Mouse (Mus musculus) C2C12 (cell line): ENCODE measurements around the gene Trim44. TPM values are rescaled to one million over a fixed set of nuclear protein-coding genes. Genes with fewer than 3 reads are reported as not detected.

Experiments
- H3K27me3 ChIP-seq: one replicate; pipeline ENCODE4 v1.6.1; 2011; ENCODE audit not compliant: control insufficient read depth, insufficient read depth, insufficient read length
- H3K36me3 ChIP-seq: one replicate; pipeline ENCODE4 v1.6.1; 2011; ENCODE audit not compliant: control insufficient read depth, insufficient read depth
- H3K4me3 ChIP-seq: one replicate; pipeline ENCODE4 v1.5.1; 2011; ENCODE audit warnings: mild to moderate bottlenecking, control low read depth; ENCODE audit not compliant: poor library complexity, insufficient read depth, severe bottlenecking
- H3K79me2 ChIP-seq: one replicate; pipeline ENCODE4 v1.6.1; 2011; ENCODE audit not compliant: control insufficient read depth, insufficient read depth
- H3K79me3 ChIP-seq: one replicate; pipeline ENCODE4 v1.6.1; 2011; ENCODE audit warnings: low read depth, control low read depth
- H3ac ChIP-seq: one replicate; pipeline ENCODE3; 2011; ENCODE audit warnings: low read depth; ENCODE audit not compliant: control insufficient read depth, insufficient read length
- CEBPB ChIP-seq: IDR thresholded peaks from one replicate; pipeline ENCODE4 v1.6.1; 2011; ENCODE audit warnings: low read depth, mild to moderate bottlenecking, control low read depth, moderate library complexity
- CTCF ChIP-seq: IDR thresholded peaks from one replicate; pipeline ENCODE4 v1.5.1; 2011; ENCODE audit not compliant: control insufficient read depth, insufficient read depth, insufficient read length
- FOSL1 ChIP-seq: IDR thresholded peaks from one replicate; pipeline ENCODE4 v1.8.0; 2011; ENCODE audit warnings: mild to moderate bottlenecking, low read length; ENCODE audit not compliant: poor library complexity, insufficient read depth, severe bottlenecking
- MAX ChIP-seq: IDR thresholded peaks from one replicate; pipeline ENCODE4 v1.6.1; 2011; ENCODE audit warnings: mild to moderate bottlenecking, control low read depth
- MYOD1 ChIP-seq: IDR thresholded peaks from one replicate; pipeline ENCODE4 v1.6.1; 2011; ENCODE audit warnings: low read depth; ENCODE audit not compliant: control insufficient read depth, insufficient read length
- MYOG ChIP-seq: IDR thresholded peaks from one replicate; pipeline ENCODE4 v1.6.1; 2011; ENCODE audit not compliant: control insufficient read depth, insufficient read length; ENCODE audit errors: extremely low read depth
- USF1 ChIP-seq: IDR thresholded peaks from one replicate; pipeline ENCODE4 v1.6.1; 2011; ENCODE audit warnings: low read depth, mild to moderate bottlenecking, control low read depth, moderate library complexity
- polyA plus RNA-seq: library from polyadenylated mRNA; unstranded; fragments of >200 nt; fragmentation: generic; extraction: Trizol; gene quantifications from one replicate; pipeline ENCODE4 v1.2.1, GENCODE M21; 2012; ENCODE audit warnings: missing spikeins

The Trim44 gene
- polyA plus RNA-seq, 1 experiment, result 12.9 TPM

DNA sequence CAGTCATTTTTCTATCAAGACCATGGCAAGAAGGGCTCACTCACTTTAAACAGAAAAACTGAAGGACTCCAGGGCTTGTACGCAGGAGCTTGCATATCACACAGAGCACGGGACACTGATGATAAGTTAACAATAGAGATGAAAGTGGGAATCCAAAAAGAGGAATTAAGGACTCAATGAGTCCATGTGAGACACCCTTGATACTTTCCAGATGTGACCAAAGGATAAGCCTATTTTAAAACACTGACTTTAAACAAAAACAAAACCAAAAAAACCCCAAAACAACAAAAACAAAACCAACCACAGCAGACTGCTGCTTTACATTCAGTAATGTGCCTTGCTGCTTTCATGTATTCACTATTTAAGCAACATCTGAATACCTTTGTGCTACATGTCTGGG is 75.7 kb downstream of the Trim44 start:
- H3ac ChIP-seq, result no peak overlapping the region
- no peaks in the 10 kb centered on the region for H3K27me3 ChIP-seq
- H3K79me3 ChIP-seq, result no peaks in the 10 kb centered on the region
- H3K4me3 ChIP-seq, result no peak overlapping the region
- no peak for TF ChIP-seq USF1
- no peak for TF ChIP-seq MYOD1
- no peak for TF ChIP-seq MAX
- no peak for TF ChIP-seq CTCF
- H3K36me3 ChIP-seq, result no peaks in the 10 kb centered on the region
- H3K79me2 ChIP-seq, result no peaks in the 10 kb centered on the region

- H3K79me3 ChIP-seq, result no peaks in the 10 kb centered on the region
- no peaks in the 10 kb centered on the region for H3K36me3 ChIP-seq
- H3K4me3 ChIP-seq, result no peak overlapping the region
- no peak overlapping the region for H3ac ChIP-seq
- TF ChIP-seq MYOD1 (no peak), MYOG (no peak), CTCF (no peak), MAX (no peak), CEBPB (no peak), USF1 (no peak), FOSL1 (no peak)
- no peaks in the 10 kb centered on the region for H3K79me2 ChIP-seq
- no peaks in the 10 kb centered on the region for H3K27me3 ChIP-seq
Measured at GRCm38 (mm10) chr2:102331092-102331491, 76.5 kb downstream of the Trim44 start.

- Histone ChIP-seq H3K4me3 (no peak overlapping the region), H3K27me3 (no peaks in the 10 kb centered on the region), H3K79me2 (no peaks in the 10 kb centered on the region), H3K79me3 (no peaks in the 10 kb centered on the region), H3K36me3 (no peaks in the 10 kb centered on the region), H3ac (no peak overlapping the region)
- no peak for TF ChIP-seq USF1
- no peak for TF ChIP-seq MAX
Measured at GRCm38 (mm10) chr2:102325921-102326320, 81.7 kb downstream of the Trim44 start.

DNA sequence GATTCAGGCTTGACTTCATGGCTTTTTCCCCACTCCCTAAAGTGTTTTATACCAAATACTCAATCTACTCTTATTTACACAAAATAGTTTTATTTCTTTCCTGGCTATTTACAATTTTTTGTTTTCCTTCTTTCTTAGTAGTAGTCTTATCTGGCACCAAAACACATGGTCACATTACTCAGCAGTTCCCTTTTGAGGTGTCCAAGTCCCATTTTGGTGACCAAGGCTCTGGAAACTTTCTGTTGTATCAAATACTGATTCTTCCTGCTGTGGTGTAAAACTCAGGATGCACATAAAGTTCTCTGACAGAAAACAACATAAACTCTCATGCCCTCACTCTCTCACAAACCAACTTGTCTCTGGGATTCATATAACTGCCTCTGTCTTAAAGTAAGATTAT is 83.3 kb downstream of the Trim44 start:
- Histone ChIP-seq H3K79me3 (no peaks in the 10 kb centered on the region), H3K4me3 (no peak overlapping the region), H3K27me3 (no peaks in the 10 kb centered on the region), H3K79me2 (no peaks in the 10 kb centered on the region), H3ac (no peak overlapping the region), H3K36me3 (no peaks in the 10 kb centered on the region)
- TF ChIP-seq CTCF (no peak), MAX (no peak), USF1 (no peak), FOSL1 (no peak), MYOD1 (no peak), MYOG (no peak), CEBPB (no peak)

DNA sequence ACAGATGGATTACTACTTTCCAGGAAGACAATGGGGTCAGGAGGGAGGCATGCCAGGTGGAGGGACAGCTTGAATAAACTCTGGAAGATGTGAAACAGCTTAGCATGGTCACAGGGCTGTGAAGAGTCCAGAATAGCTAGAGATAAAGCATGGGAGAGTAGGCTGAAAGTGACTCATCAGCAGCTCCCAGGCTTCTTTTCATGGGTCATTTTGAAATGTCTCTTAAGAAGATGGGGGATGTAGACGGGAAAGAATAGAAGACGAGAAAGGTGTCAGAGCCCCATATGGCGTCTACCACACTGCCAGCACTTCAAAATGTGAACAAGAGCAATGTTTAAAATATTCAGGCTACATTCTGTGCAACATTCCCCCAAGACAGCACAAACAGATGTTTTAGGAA is 91.1 kb downstream of the Trim44 start:
- H3K79me2 ChIP-seq, result no peaks in the 10 kb centered on the region
- H3K79me3 ChIP-seq, result no peaks in the 10 kb centered on the region
- H3K36me3 ChIP-seq, result no peaks in the 10 kb centered on the region
- TF ChIP-seq MYOD1, result no peak
- no peak overlapping the region for H3ac ChIP-seq
- H3K4me3 ChIP-seq, result no peak overlapping the region
- H3K27me3 ChIP-seq, result no peaks in the 10 kb centered on the region

GRCm38 (mm10) chr2:102315153-102315552 is 92.5 kb downstream of the Trim44 start:
- Histone ChIP-seq H3K36me3 (no peaks in the 10 kb centered on the region), H3K4me3 (no peak overlapping the region), H3ac (no peak overlapping the region), H3K79me3 (no peaks in the 10 kb centered on the region), H3K79me2 (no peaks in the 10 kb centered on the region), H3K27me3 (no peaks in the 10 kb centered on the region)
- TF ChIP-seq CEBPB, result no peak
- no peak for TF ChIP-seq MAX
- no peak for TF ChIP-seq CTCF
- no peak for TF ChIP-seq MYOG
- no peak for TF ChIP-seq USF1
- no peak for TF ChIP-seq MYOD1
- no peak for TF ChIP-seq FOSL1

- no peak for TF ChIP-seq USF1
- no peak for TF ChIP-seq CTCF
- TF ChIP-seq MYOG, result no peak
- no peak for TF ChIP-seq FOSL1
- TF ChIP-seq MAX, result no peak
- no peak for TF ChIP-seq CEBPB
- Histone ChIP-seq H3K79me2 (no peaks in the 10 kb centered on the region), H3K79me3 (no peaks in the 10 kb centered on the region), H3ac (no peak overlapping the region), H3K36me3 (no peaks in the 10 kb centered on the region), H3K4me3 (no peak overlapping the region), H3K27me3 (no peaks in the 10 kb centered on the region)
Measured at GRCm38 (mm10) chr2:102314610-102315009, 93.0 kb downstream of the Trim44 start.
